Mouse (Mus musculus) neural tube, embryonic 11.5 days (tissue): ENCODE results near the gene Ankub1. TPM values are rescaled to one million over a fixed set of nuclear protein-coding genes. Genes with fewer than 3 reads are reported as not detected.
A peak's percentile ranks its signal among the peaks of the same experiment; 100 is the strongest.

Experiments used
- ATAC-seq: fragments of 200-750 bp; cut with Nextera tagmentation; 2 replicates; pipeline ENCODE4 v1.8.0; 2017; ENCODE audit warnings: moderate number of reproducible peaks, mild to moderate bottlenecking, moderate TSS enrichment, moderate library complexity; ENCODE audit not compliant: insufficient read depth, low FRiP score, low TSS enrichment
- DNase-seq: peaks from one replicate; pipeline ENCODE4 v3.0.0-alpha.2; 2015; ENCODE audit warnings: low spot score
- H3K27ac ChIP-seq: fragments of 300-500 bp; sonication (generic); 2 replicates; pipeline ENCODE4 v1.5.1; 2014; ENCODE audit warnings: low read depth, mild to moderate bottlenecking, low read length
- H3K27me3 ChIP-seq: fragments of 300-500 bp; sonication (generic); 2 replicates; pipeline ENCODE4 v1.6.1; 2014; ENCODE audit warnings: mild to moderate bottlenecking, low read length, mixed read lengths; ENCODE audit not compliant: control insufficient read depth, insufficient read depth
- H3K36me3 ChIP-seq: fragments of 300-500 bp; sonication (generic); 2 replicates; pipeline ENCODE4 v1.6.1; 2014; ENCODE audit warnings: mild to moderate bottlenecking, low read length, moderate library complexity, mixed read lengths; ENCODE audit not compliant: control insufficient read depth, insufficient read depth
- H3K4me1 ChIP-seq: fragments of 300-500 bp; sonication (generic); 2 replicates; pipeline ENCODE4 v1.6.1; 2014; ENCODE audit warnings: low read length, mixed read lengths; ENCODE audit not compliant: control insufficient read depth, insufficient read depth
- H3K4me2 ChIP-seq: fragments of 300-500 bp; sonication (generic); 2 replicates; pipeline ENCODE4 v1.6.1; 2014; ENCODE audit warnings: low read depth, mild to moderate bottlenecking, moderate library complexity
- H3K4me3 ChIP-seq: fragments of 300-500 bp; sonication (generic); 2 replicates; pipeline ENCODE4 v1.5.1; 2014; ENCODE audit warnings: low read depth, low read length
- H3K9ac ChIP-seq: fragments of 300-500 bp; sonication (generic); 2 replicates; pipeline ENCODE4 v1.6.1; 2014; ENCODE audit warnings: mild to moderate bottlenecking, low read length
- H3K9me3 ChIP-seq: fragments of 300-500 bp; sonication (generic); 2 replicates; pipeline ENCODE4 v1.6.1; 2016; ENCODE audit warnings: low read length; ENCODE audit not compliant: control insufficient read depth
- WGBS: fragments of 180-500 bp; shearing (Covaris S2); extraction: QIAGEN DNeasy Blood & Tissue Kit; methylation state at CpG from one replicate; pipeline ENCODE4 v1.1.7; 2014; 5-methylcytosine and 5-hydroxymethylcytosine counted together
- polyA plus RNA-seq: library from polyadenylated mRNA; unstranded; fragments of >200 nt; fragmentation: Nextera tagmentation; extraction: Ambion mirVana; gene quantifications from 2 replicates; pipeline ENCODE4 v1.2.1, GENCODE M21; 2014

The Ankub1 gene
- polyA plus RNA-seq, 1 experiment from 2014 or later: 0.08 TPM

- Histone ChIP-seq H3K4me3 (no peak overlapping the region), H3K27ac (no peak overlapping the region), H3K4me2 (no peak overlapping the region), H3K9me3 (no peaks in the 10 kb centered on the region), H3K4me1 (no peaks in the 10 kb centered on the region), H3K9ac (no peak overlapping the region), H3K27me3 (no peaks in the 10 kb centered on the region), H3K36me3 (no peaks in the 10 kb centered on the region)
- 87% methylated on average over 4 of the region's 4 CpGs for WGBS
- ATAC-seq (no peak), DNase-seq (no peak)
These were observed 827 bp downstream of the Ankub1 start for GRCm38 (mm10) chr3:57691772-57692171.

- Histone ChIP-seq H3K4me3 (no peak overlapping the region), H3K4me1 (no peaks in the 10 kb centered on the region), H3K27ac (no peak overlapping the region), H3K9me3 (no peaks in the 10 kb centered on the region), H3K27me3 (no peaks in the 10 kb centered on the region), H3K9ac (no peak overlapping the region), H3K4me2 (no peak overlapping the region), H3K36me3 (no peaks in the 10 kb centered on the region)
- ATAC-seq (no peak), DNase-seq (no peak)
These were observed 14.8 kb downstream of the Ankub1 start for GRCm38 (mm10) chr3:57677786-57678185.

GRCm38 (mm10) chr3:57674075-57674474 lies 18.5 kb downstream of the Ankub1 start:
- 89% methylated on average over 2 of the region's 2 CpGs for WGBS
- Histone ChIP-seq H3K36me3 (no peaks in the 10 kb centered on the region), H3K4me1 (no peaks in the 10 kb centered on the region), H3K27me3 (no peaks in the 10 kb centered on the region), H3K9me3 (no peaks in the 10 kb centered on the region), H3K4me2 (no peak overlapping the region), H3K4me3 (no peak overlapping the region), H3K27ac (no peak overlapping the region), H3K9ac (no peak overlapping the region)
- ATAC-seq (no peak), DNase-seq (no peak)

GRCm38 (mm10) chr3:57673586-57673985 lies 19.0 kb downstream of the Ankub1 start:
- Histone ChIP-seq H3K36me3 (no peaks in the 10 kb centered on the region), H3K9me3 (no peaks in the 10 kb centered on the region), H3K4me1 (no peaks in the 10 kb centered on the region), H3K9ac (no peak overlapping the region), H3K4me2 (no peak overlapping the region), H3K27ac (no peak overlapping the region), H3K4me3 (no peak overlapping the region), H3K27me3 (no peaks in the 10 kb centered on the region)
- 93% methylated on average over 4 of the region's 4 CpGs for WGBS
- ATAC-seq (no peak), DNase-seq (no peak)

- H3K4me2 ChIP-seq: peak overlapping the region; percentile 8; the same call in 1 of the 2 replicates
- no peaks in the 10 kb centered on the region for H3K4me1 ChIP-seq
- no peaks in the 10 kb centered on the region for H3K36me3 ChIP-seq
- no peak overlapping the region for H3K9ac ChIP-seq
- 0 out of 2 replicates have a peak, but pooled peaks have one; percentile 16 for ATAC-seq
- WGBS: 36% methylated on average over 14 of the region's 14 CpGs
- no peak overlapping the region for H3K4me3 ChIP-seq
- H3K27ac ChIP-seq: no peak overlapping the region
- peak; percentile 82 for DNase-seq
- no peaks in the 10 kb centered on the region for H3K9me3 ChIP-seq
- H3K27me3 ChIP-seq: no peaks in the 10 kb centered on the region
These were observed 25.4 kb downstream of the Ankub1 start for GRCm38 (mm10) chr3:57667054-57667723.

- no peak overlapping the region for H3K4me3 ChIP-seq
- DNase-seq (no peak), ATAC-seq (no peak)
- H3K4me1 ChIP-seq: no peaks in the 10 kb centered on the region
- no peak overlapping the region for H3K4me2 ChIP-seq
- no peak overlapping the region for H3K27ac ChIP-seq
- H3K9ac ChIP-seq: no peak overlapping the region
- no peaks in the 10 kb centered on the region for H3K27me3 ChIP-seq
- WGBS: 90% methylated on average over 5 of the region's 5 CpGs
- H3K9me3 ChIP-seq: no peaks in the 10 kb centered on the region
- no peaks in the 10 kb centered on the region for H3K36me3 ChIP-seq
These were observed 26.7 kb downstream of the Ankub1 start for GRCm38 (mm10) chr3:57665880-57666279.

- no peak overlapping the region for H3K9ac ChIP-seq
- H3K4me2 ChIP-seq: no peak overlapping the region
- WGBS: 76% methylated on average over 10 of the region's 10 CpGs
- DNase-seq (no peak), ATAC-seq (no peak)
- H3K27ac ChIP-seq: no peak overlapping the region
- H3K9me3 ChIP-seq: no peaks in the 10 kb centered on the region
- no peaks in the 10 kb centered on the region for H3K27me3 ChIP-seq
- no peak overlapping the region for H3K4me3 ChIP-seq
- no peaks in the 10 kb centered on the region for H3K36me3 ChIP-seq
- H3K4me1 ChIP-seq: no peaks in the 10 kb centered on the region
These were observed 27.9 kb downstream of the Ankub1 start for GRCm38 (mm10) chr3:57664682-57665081.

GRCm38 (mm10) chr3:57663731-57664130 lies 28.9 kb downstream of the Ankub1 start:
- Histone ChIP-seq H3K4me1 (no peaks in the 10 kb centered on the region), H3K27ac (no peak overlapping the region), H3K4me2 (no peak overlapping the region), H3K36me3 (no peaks in the 10 kb centered on the region), H3K9me3 (no peaks in the 10 kb centered on the region), H3K9ac (no peak overlapping the region), H3K4me3 (no peak overlapping the region), H3K27me3 (no peaks in the 10 kb centered on the region)
- WGBS: 27% methylated on average over 6 of the region's 6 CpGs
- DNase-seq (peak; percentile 54), ATAC-seq (no peak)

- 74% methylated on average over 6 of the region's 6 CpGs for WGBS
- no peak overlapping the region for H3K9ac ChIP-seq
- no peaks in the 10 kb centered on the region for H3K4me1 ChIP-seq
- H3K4me3 ChIP-seq: no peak overlapping the region
- DNase-seq (no peak), ATAC-seq (no peak)
- no peaks in the 10 kb centered on the region for H3K36me3 ChIP-seq
- no peaks in the 10 kb centered on the region for H3K27me3 ChIP-seq
- H3K4me2 ChIP-seq: no peak overlapping the region
- no peak overlapping the region for H3K27ac ChIP-seq
- H3K9me3 ChIP-seq: no peaks in the 10 kb centered on the region
These were observed 34.0 kb downstream of the Ankub1 start for GRCm38 (mm10) chr3:57658608-57659007.
